Mouse (Mus musculus) layer of hippocampus, adult 9-10 months (tissue): ENCODE results near the gene Agmo.

Source experiments
- DNase-seq: peaks from one replicate; pipeline ENCODE4 v3.0.0; 2022; ENCODE audit warnings: low spot score

The Agmo gene

GRCm38 (mm10) chr12:37241566-37242021 lies at the start of gene Agmo:
Agmo (plus strand) TSS chr12:37241641.
- DNase-seq = peak; percentile 20

GRCm38 (mm10) chr12:37231119-37231518 lies 10.3 kb upstream of the Agmo start:
- DNase-seq = no peak

GRCm38 (mm10) chr12:37240975-37241565 lies 371 bp upstream of the Agmo start:
- no peak for DNase-seq

- no peak for DNase-seq
Measured at GRCm38 (mm10) chr12:37242484-37242883, 1.0 kb downstream of the Agmo start.

- DNase-seq = no peak
Measured at GRCm38 (mm10) chr12:37244876-37245275, 3.4 kb downstream of the Agmo start.

- no peak for DNase-seq
Measured at GRCm38 (mm10) chr12:37251688-37252087, 10.2 kb downstream of the Agmo start.

GRCm38 (mm10) chr12:37257099-37257498 lies 15.7 kb downstream of the Agmo start:
- no peak for DNase-seq

GRCm38 (mm10) chr12:37259771-37260528 lies 18.5 kb downstream of the Agmo start:
- no peak for DNase-seq

GRCm38 (mm10) chr12:37263685-37264084 lies 22.2 kb downstream of the Agmo start:
- DNase-seq = no peak

- no peak for DNase-seq
Measured at GRCm38 (mm10) chr12:37268636-37269152, 27.3 kb downstream of the Agmo start.

- no peak for DNase-seq
Measured at GRCm38 (mm10) chr12:37272660-37273059, 31.2 kb downstream of the Agmo start.

GRCm38 (mm10) chr12:37273964-37274657 lies 32.7 kb downstream of the Agmo start:
- no peak for DNase-seq

- no peak for DNase-seq
Measured at GRCm38 (mm10) chr12:37274658-37275019, 33.2 kb downstream of the Agmo start.

GRCm38 (mm10) chr12:37306956-37307466 lies 65.6 kb downstream of the Agmo start:
- no peak for DNase-seq

GRCm38 (mm10) chr12:37310786-37311185 lies 69.3 kb downstream of the Agmo start:
- no peak for DNase-seq

- DNase-seq = no peak
Measured at GRCm38 (mm10) chr12:37322860-37323259, 81.4 kb downstream of the Agmo start.

- DNase-seq = no peak
Measured at GRCm38 (mm10) chr12:37334987-37335386, 93.5 kb downstream of the Agmo start.

- no peak for DNase-seq
Measured at GRCm38 (mm10) chr12:37344225-37344624, 102.8 kb downstream of the Agmo start.

GRCm38 (mm10) chr12:37345696-37346095 lies 104.3 kb downstream of the Agmo start:
- no peak for DNase-seq

GRCm38 (mm10) chr12:37392316-37392715 lies 150.9 kb downstream of the Agmo start:
- no peak for DNase-seq

- DNase-seq = no peak
Measured at GRCm38 (mm10) chr12:37402541-37402940, 161.1 kb downstream of the Agmo start.

- DNase-seq = no peak
Measured at GRCm38 (mm10) chr12:37426350-37426749, 184.9 kb downstream of the Agmo start.

GRCm38 (mm10) chr12:37426750-37427149 lies 185.3 kb downstream of the Agmo start:
- DNase-seq = no peak
